Comparison of ENCODE assay signal across 9 mouse cellular contexts in genomic region chr7:16465160-16465559, GRCm38 (mm10). TPM values are rescaled to one million over a fixed set of nuclear protein-coding genes. Genes with fewer than 3 reads are reported as not detected.
DNase-seq lines count a peak whose midpoint lies in the region; ATAC-seq lines count a peak whose summit lies in the region.
"Had no signal": no experiment of that assay in that cellular context is flagged by ENCODE, and none has a peak within 500 bp of the region (broad histone marks: within the 10 kb centered on the region; RNA-seq: fewer than 3 reads in every experiment).

No protein-coding gene starts in this region.

- H3K36me3 ChIP-seq in heart, embryonic 10.5 days = no peaks in the 10 kb centered on the region
- no peaks in the 10 kb centered on the region for H3K36me3 ChIP-seq in limb, embryonic 10.5 days
- H3K36me3 ChIP-seq in midbrain, embryonic 15.5 days (replicated peaks) = no peaks in the 10 kb centered on the region

- H3K9me3 ChIP-seq in heart, embryonic 10.5 days = no peaks in the 10 kb centered on the region
- H3K9me3 ChIP-seq in limb, embryonic 10.5 days (replicated peaks) = no peaks in the 10 kb centered on the region
- no peaks in the 10 kb centered on the region for H3K9me3 ChIP-seq in midbrain, embryonic 15.5 days

- H3K27me3 ChIP-seq in heart, embryonic 10.5 days (ENCODE audit: insufficient read depth, poor library complexity, severe bottlenecking) = peaks cover 54% of the 10 kb centered on the region
- peaks cover 42% of the 10 kb centered on the region for H3K27me3 ChIP-seq in limb, embryonic 10.5 days (ENCODE audit: low read depth, poor library complexity, severe bottlenecking)
- peaks cover 13% of the 10 kb centered on the region for H3K27me3 ChIP-seq in midbrain, embryonic 15.5 days (replicated peaks)

- no peak overlapping the region for H3K4me3 ChIP-seq in heart, embryonic 10.5 days
- no peak overlapping the region for H3K4me3 ChIP-seq in limb, embryonic 10.5 days
- H3K4me3 ChIP-seq in midbrain, embryonic 15.5 days = no peak overlapping the region
- H3K4me3 ChIP-seq: megakaryocyte, embryonic 14.5 days had no signal

- peaks cover 8% of the 10 kb centered on the region; the same call in 1 of the 2 replicates for H3K4me1 ChIP-seq in heart, embryonic 10.5 days
- peaks cover 9% of the 10 kb centered on the region for H3K4me1 ChIP-seq in limb, embryonic 10.5 days
- no peaks in the 10 kb centered on the region for H3K4me1 ChIP-seq in midbrain, embryonic 15.5 days

- peak; percentile 62; the same call in 1 of the 2 replicates for ATAC-seq in frontal cortex, adult (ENCODE audit: low TSS enrichment)
- peak; percentile 53 for ATAC-seq in inflammation-experienced regulatory T-cells, adult 6 months
- ATAC-seq in midbrain, embryonic 15.5 days (replicated peaks) = peak; percentile 69

- H3K27ac ChIP-seq in heart, embryonic 10.5 days = no peak overlapping the region
- H3K27ac ChIP-seq in limb, embryonic 10.5 days = no peak overlapping the region
- H3K27ac ChIP-seq in midbrain, embryonic 15.5 days = no peak overlapping the region

- H3K4me2 ChIP-seq in midbrain, embryonic 15.5 days = no peak overlapping the region

- no peak overlapping the region for H3K9ac ChIP-seq in midbrain, embryonic 15.5 days

- WGBS in heart, embryonic 10.5 days = 13% methylated on average over 8 of the region's 8 CpGs
- WGBS in limb, embryonic 10.5 days = 16% methylated on average over 8 of the region's 8 CpGs
- 11% methylated on average over 8 of the region's 8 CpGs for WGBS in midbrain, embryonic 15.5 days

- peak; percentile 55 to 87 for DNase-seq in heart, adult 18-20 months
- DNase-seq in heart, embryonic 10.5 days (ENCODE audit: low spot score) = no peak
- DNase-seq in cerebellum, adult 18-20 months = peak; percentile 81 to 84
- DNase-seq in limb, embryonic 10.5 days (ENCODE audit: low spot score) = peak; percentile 84
- peak; percentile 67 to 91 for DNase-seq in spleen, postnatal 4 days (ENCODE audit: low spot score in 2 of 2)

RNA-seq across cellular contexts. Expression of gene Npas1, which starts 12.4 kb away (rescaled TPM):
- not detected for total RNA-seq in heart, adult 18-20 months (2021)
- 0.34 and 0.45 TPM in 2 replicates for polyA plus RNA-seq in heart, embryonic 10.5 days (2016; fragmentation: Nextera tagmentation; extraction: Ambion mirVana)
- under 1 TPM in 2 of 3 experiments, not detected in 1; 0.18 to 0.24 TPM for polyA plus RNA-seq in inflammation-experienced regulatory T-cells, adult 6 months (2017; shearing (Covaris generic))
- polyA plus RNA-seq in limb, embryonic 10.5 days (2016; fragmentation: Nextera tagmentation; extraction: Ambion mirVana) = 0.60 and 0.69 TPM in 2 replicates
- polyA plus RNA-seq in midbrain, embryonic 15.5 days (2015; fragmentation: Nextera tagmentation; extraction: Ambion mirVana) = 5.8 and 7.2 TPM in 2 replicates

RNA-seq across cellular contexts. Expression of gene Tmem160, which starts 12.6 kb away (rescaled TPM):
- 100 to 1,000 TPM in 1 of 2 experiments, 10 to 100 TPM in 1; 87.4 to 101 TPM for total RNA-seq in heart, adult 18-20 months (2021)
- polyA plus RNA-seq in heart, embryonic 10.5 days (2016; fragmentation: Nextera tagmentation; extraction: Ambion mirVana) = 90.2 and 91.9 TPM in 2 replicates
- polyA plus RNA-seq in inflammation-experienced regulatory T-cells, adult 6 months (2017; shearing (Covaris generic)) = 1 to 10 TPM; 5.3 to 7.7 (median 7.6) TPM
- polyA plus RNA-seq in limb, embryonic 10.5 days (2016; fragmentation: Nextera tagmentation; extraction: Ambion mirVana) = 74.8 and 86.2 TPM in 2 replicates
- polyA plus RNA-seq in midbrain, embryonic 15.5 days (2015; fragmentation: Nextera tagmentation; extraction: Ambion mirVana) = 63.6 and 74.4 TPM in 2 replicates
